Mouse (Mus musculus) MEL (cell line): ENCODE measurements around the gene Cmklr1. TPM values are rescaled to one million over a fixed set of nuclear protein-coding genes. Genes with fewer than 3 reads are reported as not detected.

Experiments
- DNase-seq: peaks from one replicate; pipeline ENCODE4 v3.0.0; 2011; ENCODE audit warnings: low read depth, low spot score
- H3K27ac ChIP-seq: 2 replicates; pipeline ENCODE4 v1.5.1; 2012; ENCODE audit warnings: low read depth, mild to moderate bottlenecking, control low read depth, low read length, moderate library complexity; ENCODE audit not compliant: control insufficient read depth
- H3K27me3 ChIP-seq, 2 experiments: fragments of 150-350 bp in 1 of 2; sonication (generic) in 1 of 2; 2 replicates each; pipeline ENCODE4 v1.6.1; 2012; ENCODE audit warnings: low read length in 2 of 2, mild to moderate bottlenecking in 2 of 2, improper control_type of control experiment in 1 of 2, moderate library complexity in 1 of 2; ENCODE audit not compliant: insufficient read depth in 2 of 2, control insufficient read depth in 1 of 2
- H3K36me3 ChIP-seq, 2 experiments: 2 replicates each; pipeline ENCODE4 v1.6.1; 2012 to 2014; ENCODE audit warnings: low read length in 2 of 2, improper control_type of control experiment in 1 of 2, inconsistent platforms in 1 of 2, mild to moderate bottlenecking in 1 of 2; ENCODE audit not compliant: insufficient read depth in 2 of 2, control insufficient read depth in 1 of 2
- H3K4me1 ChIP-seq, 2 experiments: fragments of 150-350 bp in 1 of 2; sonication (generic) in 1 of 2; 2 replicates each; pipeline ENCODE4 v1.6.1; 2012; ENCODE audit warnings: low read length in 2 of 2, improper control_type of control experiment in 1 of 2, mild to moderate bottlenecking in 1 of 2; ENCODE audit not compliant: insufficient read depth in 2 of 2, control insufficient read depth in 1 of 2
- H3K4me3 ChIP-seq, 2 experiments: fragments of 150-350 bp in 1 of 2; sonication (generic) in 1 of 2; 2 replicates each; pipeline ENCODE4 v1.5.1; 2012; ENCODE audit warnings: low read depth in 2 of 2, low read length in 2 of 2, mild to moderate bottlenecking in 2 of 2, moderate library complexity in 2 of 2, control low read depth in 1 of 2, improper control_type of control experiment in 1 of 2; ENCODE audit not compliant: control insufficient read depth in 1 of 2, insufficient read depth in 1 of 2
- H3K79me2 ChIP-seq: 2 replicates; pipeline ENCODE4 v1.6.1; 2012; ENCODE audit warnings: mild to moderate bottlenecking, low read length, moderate library complexity; ENCODE audit not compliant: control insufficient read depth, poor library complexity, insufficient read depth
- H3K9ac ChIP-seq: 2 replicates; pipeline ENCODE4 v1.6.1; 2012; ENCODE audit warnings: low read depth, mild to moderate bottlenecking, control low read depth, low read length, moderate library complexity; ENCODE audit not compliant: control insufficient read depth, poor library complexity, severe bottlenecking
- H3K9me3 ChIP-seq: fragments of 150-350 bp; sonication (generic); replicated peaks from 2 replicates; pipeline ENCODE4 v1.6.1; 2012; ENCODE audit warnings: mild to moderate bottlenecking, low read length, improper control_type of control experiment, moderate library complexity; ENCODE audit not compliant: insufficient read depth
- BHLHE40 ChIP-seq: IDR thresholded peaks from 2 replicates; pipeline ENCODE4 v1.6.1; 2012; ENCODE audit warnings: low read depth, mild to moderate bottlenecking, inconsistent platforms, low read length, improper control_type of control experiment, borderline replicate concordance
- CHD2 ChIP-seq: IDR thresholded peaks from 2 replicates; pipeline ENCODE4 v1.6.1; 2011; ENCODE audit warnings: low read length, improper control_type of control experiment
- EP300 ChIP-seq, 2 experiments: IDR thresholded peaks; 2 replicates each; pipeline ENCODE4 v1.6.1; 2011; ENCODE audit warnings: improper control_type of control experiment in 2 of 2, low read length in 2 of 2, low read depth in 1 of 2, mild to moderate bottlenecking in 1 of 2
- ETS1 ChIP-seq: IDR thresholded peaks from 2 replicates; pipeline ENCODE4 v1.6.1; 2012; ENCODE audit warnings: low read depth, mild to moderate bottlenecking, inconsistent platforms, low read length, improper control_type of control experiment, moderate library complexity
- GABPA ChIP-seq: IDR thresholded peaks from 2 replicates; pipeline ENCODE4 v1.6.1; 2012; ENCODE audit warnings: low read depth, mild to moderate bottlenecking, inconsistent platforms, low read length, improper control_type of control experiment, moderate library complexity
- GATA1 ChIP-seq: IDR thresholded peaks from 2 replicates; pipeline ENCODE4 v1.6.1; 2011; ENCODE audit warnings: low read depth, low read length, improper control_type of control experiment
- HCFC1 ChIP-seq: IDR thresholded peaks from 2 replicates; pipeline ENCODE4 v1.6.1; 2012; ENCODE audit warnings: low read depth, mild to moderate bottlenecking, inconsistent platforms, low read length, improper control_type of control experiment, moderate library complexity
- MAFK ChIP-seq: IDR thresholded peaks from 2 replicates; pipeline ENCODE4 v1.6.1; 2011; ENCODE audit warnings: low read depth, mild to moderate bottlenecking, low read length, improper control_type of control experiment, borderline replicate concordance
- MAX ChIP-seq: IDR thresholded peaks from 2 replicates; pipeline ENCODE4 v1.6.1; 2011; ENCODE audit warnings: low read length, improper control_type of control experiment
- MAZ ChIP-seq: IDR thresholded peaks from 2 replicates; pipeline ENCODE4 v1.6.1; 2012; ENCODE audit warnings: low read depth, mild to moderate bottlenecking, inconsistent platforms, low read length, improper control_type of control experiment
- MEF2A ChIP-seq: IDR thresholded peaks from 2 replicates; pipeline ENCODE4 v1.6.1; 2014; ENCODE audit warnings: low read depth, mild to moderate bottlenecking, inconsistent platforms, low read length, improper control_type of control experiment; ENCODE audit not compliant: poor library complexity, insufficient replicate concordance, severe bottlenecking; ENCODE audit errors: extremely low read depth
- MXI1 ChIP-seq: IDR thresholded peaks from 2 replicates; pipeline ENCODE4 v1.6.1; 2011; ENCODE audit warnings: mild to moderate bottlenecking, low read depth, low read length, improper control_type of control experiment
- MYB ChIP-seq: IDR thresholded peaks from 2 replicates; pipeline ENCODE4 v1.6.1; 2011; ENCODE audit warnings: mild to moderate bottlenecking, low read depth, low read length, improper control_type of control experiment
- POLR2A ChIP-seq, 2 experiments: IDR thresholded peaks; 2 replicates each; pipeline ENCODE4 v1.6.1; 2011 to 2012; ENCODE audit warnings: low read length in 2 of 2, mild to moderate bottlenecking in 2 of 2, control low read depth in 1 of 2, improper control_type of control experiment in 1 of 2, low read depth in 1 of 2, moderate library complexity in 1 of 2; ENCODE audit not compliant: control insufficient read depth in 1 of 2, insufficient read depth in 1 of 2, poor library complexity in 1 of 2
- POLR2AphosphoS5 ChIP-seq: IDR thresholded peaks from 2 replicates; pipeline ENCODE4 v1.6.1; 2012; ENCODE audit warnings: low read depth, borderline replicate concordance, mild to moderate bottlenecking, inconsistent platforms, low read length, moderate library complexity, mixed read lengths
- SIN3A ChIP-seq: IDR thresholded peaks from 2 replicates; pipeline ENCODE4 v1.6.1; 2012; ENCODE audit warnings: low read length, improper control_type of control experiment, inconsistent platforms
- SMC3 ChIP-seq: IDR thresholded peaks from 2 replicates; pipeline ENCODE4 v1.6.1; 2011; ENCODE audit warnings: low read depth, low read length, improper control_type of control experiment
- TBP ChIP-seq: IDR thresholded peaks from 2 replicates; pipeline ENCODE4 v1.8.0; 2011; ENCODE audit warnings: low read depth, low read length, improper control_type of control experiment
- TCF12 ChIP-seq: IDR thresholded peaks from 2 replicates; pipeline ENCODE4 v1.6.1; 2014; ENCODE audit warnings: low read depth, mild to moderate bottlenecking, inconsistent platforms, low read length, improper control_type of control experiment, moderate library complexity
- ZC3H11A ChIP-seq: IDR thresholded peaks from 2 replicates; pipeline ENCODE4 v1.6.1; 2012; ENCODE audit warnings: low read depth, mild to moderate bottlenecking, inconsistent platforms, low read length, improper control_type of control experiment
- ZKSCAN1 ChIP-seq: IDR thresholded peaks from 2 replicates; pipeline ENCODE4 v1.6.1; 2012; ENCODE audit warnings: low read depth, mild to moderate bottlenecking, inconsistent platforms, low read length, improper control_type of control experiment, moderate library complexity
- ZMIZ1 ChIP-seq: IDR thresholded peaks from 2 replicates; pipeline ENCODE4 v1.6.1; 2012; ENCODE audit warnings: low read depth, mild to moderate bottlenecking, inconsistent platforms, low read length, improper control_type of control experiment, moderate library complexity
- polyA plus RNA-seq, 2 experiments: library from polyadenylated mRNA; stranded (reverse) in 1 of 2; unstranded in 1 of 2; fragments of >175 nt in 1 of 2; fragments of >200 nt in 1 of 2; gene quantifications; 2 replicates each; pipeline versions ENCODE4 v1.2.1 to v1.2.4; 2012; ENCODE audit warnings: low replicate concordance in 2 of 2, low read depth in 1 of 2; ENCODE audit not compliant: insufficient read length in 2 of 2, insufficient read depth in 1 of 2, missing spikeins in 1 of 2
- total RNA-seq: library from RNA; depleted of rRNA; stranded (reverse); fragments of 300-350 nt; gene quantifications from 2 replicates; pipeline ENCODE4 v1.2.3, GENCODE M21; 2012

The Cmklr1 gene
- total and polyA plus RNA-seq, 3 experiments: not detected

GRCm38 (mm10) chr5:113611771-113612233, 38.4 kb downstream of the Cmklr1 start:
- Histone ChIP-seq H3K9ac (no peak overlapping the region), H3K36me3 (no peaks in the 10 kb centered on the region), H3K27me3 (no peaks in the 10 kb centered on the region), H3K79me2 (no peaks in the 10 kb centered on the region), H3K4me3 (no peak overlapping the region), H3K4me1 (no peaks in the 10 kb centered on the region), H3K27ac (no peak overlapping the region), H3K9me3 (no peaks in the 10 kb centered on the region)
- DNase-seq: no peak
- TF ChIP-seq MAX (no peak), TCF12 (no peak), MAFK (no peak), SIN3A (no peak), ZMIZ1 (no peak), SMC3 (no peak), TBP (no peak)

GRCm38 (mm10) chr5:113611131-113611530, 39.1 kb downstream of the Cmklr1 start:
- Histone ChIP-seq H3K36me3 (no peaks in the 10 kb centered on the region), H3K9ac (no peak overlapping the region), H3K4me1 (no peaks in the 10 kb centered on the region), H3K79me2 (no peaks in the 10 kb centered on the region), H3K27me3 (no peaks in the 10 kb centered on the region), H3K9me3 (no peaks in the 10 kb centered on the region), H3K27ac (no peak overlapping the region), H3K4me3 (no peak overlapping the region)
- DNase-seq: no peak
- TF ChIP-seq ZC3H11A (no peak), POLR2A (IDR thresholded peaks at IDR 0.05; ENCODE audit: control insufficient read depth in 1 of 2, insufficient read depth in 1 of 2, low read depth in 1 of 2, low read length in 2 of 2, poor library complexity in 1 of 2) (no peak), EP300 (IDR thresholded peaks at IDR 0.05; ENCODE audit: low read depth in 1 of 2, low read length in 2 of 2) (no peak), POLR2AphosphoS5 (no peak), MYB (no peak), MAZ (no peak), ZKSCAN1 (no peak), ETS1 (no peak), GATA1 (no peak), GABPA (no peak), TCF12 (no peak), BHLHE40 (no peak), MXI1 (no peak), MEF2A (no peak), CHD2 (no peak), HCFC1 (no peak)
